Mouse (Mus musculus) brain, embryonic 14.5 days (tissue): Measurements from ENCODE around the gene Kdelc2.

Experiments used
- CTCF ChIP-seq: fragments of 200-500 bp; IDR thresholded peaks from 2 replicates; pipeline ENCODE4 v1.5.1; 2012; ENCODE audit warnings: inconsistent platforms, mild to moderate bottlenecking, moderate library complexity, borderline replicate concordance; ENCODE audit not compliant: insufficient read depth, insufficient read length; ENCODE audit errors: extremely low read depth
- POLR2A ChIP-seq: fragments of 200-500 bp; IDR thresholded peaks from 2 replicates; pipeline ENCODE4 v1.6.1; 2012; ENCODE audit warnings: mild to moderate bottlenecking, inconsistent platforms, borderline replicate concordance; ENCODE audit not compliant: poor library complexity, insufficient read depth, insufficient read length, severe bottlenecking; ENCODE audit errors: extremely low read depth

- TF ChIP-seq CTCF, result no peak
- no peak for TF ChIP-seq POLR2A
These were observed 43.8 kb downstream of the Kdelc2 start for GRCm38 (mm10) chr9:53427638-53428037.
